Comparison of ENCODE assay signal across 15 mouse cellular contexts in the genomic region with DNA sequence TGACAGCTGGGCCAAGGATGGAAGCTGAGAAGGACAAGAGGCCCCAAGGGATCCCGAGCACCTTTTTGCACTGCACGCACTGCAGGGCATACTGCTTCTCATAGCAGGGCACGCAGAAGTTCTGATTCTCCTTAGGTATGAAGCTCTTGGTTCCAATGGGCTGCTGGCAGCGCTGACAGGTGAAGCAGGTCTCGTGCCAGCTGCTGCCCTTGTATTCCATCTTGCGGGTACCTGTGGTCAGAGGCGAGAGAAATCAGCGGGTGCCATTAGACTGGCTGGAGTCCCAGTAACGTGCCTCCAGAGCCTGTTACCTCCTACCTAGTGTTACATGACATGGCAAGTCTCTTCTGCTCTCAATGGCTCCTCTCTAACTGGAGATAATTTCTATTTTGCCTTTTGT.
"Had no signal": no experiment of that assay in that cellular context is flagged by ENCODE, and none has a peak within 500 bp of the region (broad histone marks: within the 10 kb centered on the region; RNA-seq: fewer than 3 reads in every experiment).

No protein-coding gene starts in this region.

- H3K4me1 ChIP-seq: limb, embryonic 12.5 days; liver, embryonic 13.5 days; lung, embryonic 15.5 days; midbrain, embryonic 15.5 days; neural tube, embryonic 12.5 days had no signal

- H3K27ac ChIP-seq: limb, embryonic 12.5 days; liver, embryonic 13.5 days; lung, embryonic 15.5 days; macrophage; midbrain, embryonic 15.5 days; neural tube, embryonic 12.5 days; stomach, postnatal 0 days had no signal

- H3K27me3 ChIP-seq: limb, embryonic 12.5 days; liver, embryonic 13.5 days; lung, embryonic 15.5 days; midbrain, embryonic 15.5 days; neural tube, embryonic 12.5 days had no signal

- DNase-seq: kidney, postnatal 10 days; kidney, postnatal 4 days; liver; liver, embryonic 13.5 days; liver, postnatal 0 days; lung, postnatal 14 days; thymus, adult 18-20 months; thymus, postnatal 14 days had no signal

- ATAC-seq: liver, postnatal 0 days had no signal

- H3K9me3 ChIP-seq: limb, embryonic 12.5 days; liver, embryonic 13.5 days; lung, embryonic 15.5 days; midbrain, embryonic 15.5 days; neural tube, embryonic 12.5 days had no signal

- H3K4me3 ChIP-seq: limb, embryonic 12.5 days; liver, embryonic 13.5 days; lung, embryonic 15.5 days; megakaryocyte, embryonic 14.5 days; midbrain, embryonic 15.5 days; neural tube, embryonic 12.5 days had no signal

- H3K36me3 ChIP-seq: liver, embryonic 13.5 days; lung, embryonic 15.5 days; midbrain, embryonic 15.5 days had no signal
